Mouse (Mus musculus): ENCODE results near the gene Tarm1. TPM values are rescaled to one million over a fixed set of nuclear protein-coding genes. Genes with fewer than 3 reads are reported as not detected.

Gene Tarm1
- total and polyA plus RNA-seq, 2 experiments = not detected

- 96% methylated on average over 10 of the region's 10 CpGs for WGBS
- H3K9ac ChIP-seq (ENCODE audit: low read depth, low read length) = no peak overlapping the region
- H3K4me3 ChIP-seq (ENCODE audit: insufficient read depth, low read depth, low read length) = no peak overlapping the region
- H3K27me3 ChIP-seq (ENCODE audit: control insufficient read depth, insufficient read depth, low read length) = no peaks in the 10 kb centered on the region
- no peak for DNase-seq (ENCODE audit: extremely low read depth, low read depth, low spot score)
- no peaks in the 10 kb centered on the region for H3K36me3 ChIP-seq (ENCODE audit: control insufficient read depth, insufficient read depth, low read length)
- H3K27ac ChIP-seq (replicated peaks; ENCODE audit: insufficient read depth, low read depth, low read length) = no peak overlapping the region
- no peaks in the 10 kb centered on the region for H3K4me1 ChIP-seq (ENCODE audit: control insufficient read depth, insufficient read depth, low read length)
- TF ChIP-seq CTCF (IDR thresholded peaks at IDR 0.05; ENCODE audit: low read depth, low read length) = no peak
- no peaks in the 10 kb centered on the region for H3K79me2 ChIP-seq (ENCODE audit: control insufficient read depth, insufficient read depth, low read length)
These were observed 45.1 kb downstream of the Tarm1 start for GRCm38 (mm10) chr7:3457111-3457840.

GRCm38 (mm10) chr7:3453486-3454183, 48.8 kb downstream of the Tarm1 start:
- DNase-seq (ENCODE audit: extremely low read depth, low read depth, low spot score) = no peak
- Histone ChIP-seq H3K4me3 (ENCODE audit: insufficient read depth, low read depth, low read length) (no peak overlapping the region), H3K36me3 (ENCODE audit: control insufficient read depth, insufficient read depth, low read length) (no peaks in the 10 kb centered on the region), H3K27ac (replicated peaks; ENCODE audit: insufficient read depth, low read depth, low read length) (no peak overlapping the region), H3K4me1 (ENCODE audit: control insufficient read depth, insufficient read depth, low read length) (no peaks in the 10 kb centered on the region), H3K27me3 (ENCODE audit: control insufficient read depth, insufficient read depth, low read length) (no peaks in the 10 kb centered on the region), H3K9ac (ENCODE audit: low read depth, low read length) (no peak overlapping the region), H3K79me2 (ENCODE audit: control insufficient read depth, insufficient read depth, low read length) (no peaks in the 10 kb centered on the region)
- TF ChIP-seq POLR2A (IDR thresholded peaks at IDR 0.05; ENCODE audit: extremely low read depth, insufficient read depth, low read length) (no peak), CTCF (IDR thresholded peaks at IDR 0.05; ENCODE audit: low read depth, low read length) (no peak)
- 78% methylated on average over 10 of the region's 11 CpGs for WGBS

- WGBS = 65% methylated on average over 12 of the region's 12 CpGs
- Histone ChIP-seq H3K36me3 (ENCODE audit: control insufficient read depth, insufficient read depth, low read length) (no peaks in the 10 kb centered on the region), H3K79me2 (ENCODE audit: control insufficient read depth, insufficient read depth, low read length) (no peaks in the 10 kb centered on the region), H3K27me3 (ENCODE audit: control insufficient read depth, insufficient read depth, low read length) (no peaks in the 10 kb centered on the region), H3K9ac (ENCODE audit: low read depth, low read length) (no peak overlapping the region), H3K27ac (replicated peaks; ENCODE audit: insufficient read depth, low read depth, low read length) (no peak overlapping the region), H3K4me1 (ENCODE audit: control insufficient read depth, insufficient read depth, low read length) (no peaks in the 10 kb centered on the region), H3K4me3 (ENCODE audit: insufficient read depth, low read depth, low read length) (no peak overlapping the region)
- DNase-seq (ENCODE audit: extremely low read depth, low read depth, low spot score) = no peak
- TF ChIP-seq CTCF (IDR thresholded peaks at IDR 0.05; ENCODE audit: low read depth, low read length) (no peak), POLR2A (IDR thresholded peaks at IDR 0.05; ENCODE audit: extremely low read depth, insufficient read depth, low read length) (no peak)
These were observed 49.5 kb downstream of the Tarm1 start for GRCm38 (mm10) chr7:3452821-3453485.

- no peak for DNase-seq (ENCODE audit: extremely low read depth, low read depth, low spot score)
- 62% methylated on average over 6 of the region's 6 CpGs for WGBS
These were observed 51.3 kb downstream of the Tarm1 start for GRCm38 (mm10) chr7:3451161-3451560.

GRCm38 (mm10) chr7:3450671-3451070, 51.8 kb downstream of the Tarm1 start:
- Histone ChIP-seq H3K27me3 (ENCODE audit: control insufficient read depth, insufficient read depth, low read length) (no peaks in the 10 kb centered on the region), H3K36me3 (ENCODE audit: control insufficient read depth, insufficient read depth, low read length) (no peaks in the 10 kb centered on the region), H3K79me2 (ENCODE audit: control insufficient read depth, insufficient read depth, low read length) (no peaks in the 10 kb centered on the region), H3K4me3 (ENCODE audit: insufficient read depth, low read depth, low read length) (no peak overlapping the region), H3K9ac (ENCODE audit: low read depth, low read length) (no peak overlapping the region), H3K27ac (replicated peaks; ENCODE audit: insufficient read depth, low read depth, low read length) (no peak overlapping the region), H3K4me1 (ENCODE audit: control insufficient read depth, insufficient read depth, low read length) (no peaks in the 10 kb centered on the region)
- TF ChIP-seq POLR2A (IDR thresholded peaks at IDR 0.05; ENCODE audit: extremely low read depth, insufficient read depth, low read length) (no peak), CTCF (IDR thresholded peaks at IDR 0.05; ENCODE audit: low read depth, low read length) (no peak)
- DNase-seq (ENCODE audit: extremely low read depth, low read depth, low spot score) = no peak
- WGBS = 75% methylated on average over 5 of the region's 5 CpGs

More at GRCm38 (mm10) chr7:3451161-3451560, 51.3 kb downstream of the Tarm1 start:
- Histone ChIP-seq H3K79me2 (ENCODE audit: control insufficient read depth, insufficient read depth, low read length) (no peaks in the 10 kb centered on the region), H3K4me3 (ENCODE audit: insufficient read depth, low read depth, low read length) (no peak overlapping the region), H3K27me3 (ENCODE audit: control insufficient read depth, insufficient read depth, low read length) (no peaks in the 10 kb centered on the region), H3K36me3 (ENCODE audit: control insufficient read depth, insufficient read depth, low read length) (no peaks in the 10 kb centered on the region), H3K4me1 (ENCODE audit: control insufficient read depth, insufficient read depth, low read length) (no peaks in the 10 kb centered on the region), H3K9ac (ENCODE audit: low read depth, low read length) (no peak overlapping the region), H3K27ac (replicated peaks; ENCODE audit: insufficient read depth, low read depth, low read length) (no peak overlapping the region)
- TF ChIP-seq POLR2A (IDR thresholded peaks at IDR 0.05; ENCODE audit: extremely low read depth, insufficient read depth, low read length) = no peak
- no peak for TF ChIP-seq CTCF (IDR thresholded peaks at IDR 0.05; ENCODE audit: low read depth, low read length)
